Mouse (Mus musculus): ENCODE results near the gene Ngef.
"Not testable (repeated sequence)": the region's sequence is repeated elsewhere in the genome, so short reads cannot be mapped to it uniquely, and the experiment has no call there.

The Ngef gene

DNA sequence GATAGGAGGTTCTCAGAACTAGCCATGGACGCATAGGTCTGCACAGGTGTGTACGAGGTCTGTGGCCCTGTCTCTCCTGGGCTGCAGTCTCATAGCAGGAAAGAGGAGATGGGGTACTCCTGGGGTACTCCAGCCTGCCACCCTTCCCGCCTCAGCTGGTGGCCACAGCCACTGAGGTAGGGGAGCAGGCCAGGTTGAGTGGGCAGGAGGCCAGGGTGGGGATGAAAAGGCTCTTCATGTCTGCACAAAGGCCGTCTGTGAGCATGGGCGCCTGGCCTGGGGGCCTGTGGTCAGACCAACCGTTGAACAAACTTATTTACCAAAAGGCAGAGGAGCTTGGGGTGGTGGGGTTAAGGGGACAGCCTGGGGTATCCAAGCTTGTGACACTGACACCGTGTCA is 101.8 kb downstream of the Ngef start:
- DNase-seq = no peak

DNA sequence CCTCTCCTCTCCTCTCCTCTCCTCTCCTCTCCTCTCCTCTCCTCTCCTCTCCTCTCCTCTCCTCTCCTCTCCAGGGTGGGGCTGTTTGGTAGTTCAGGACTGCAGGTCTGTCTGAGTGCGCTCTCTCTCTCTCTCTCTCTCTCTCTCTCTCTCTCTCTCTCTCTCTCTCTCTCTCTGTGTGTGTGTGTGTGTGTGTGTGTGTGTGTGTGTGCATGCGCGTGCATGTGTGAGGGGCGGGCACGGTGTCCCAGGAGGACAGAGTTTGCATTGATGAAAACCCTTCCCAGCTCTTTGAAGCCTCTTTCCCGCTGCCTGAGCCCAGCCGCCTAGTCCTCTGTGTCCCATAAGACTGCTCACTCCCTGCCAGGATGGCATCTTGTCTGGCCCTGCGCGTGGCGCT is 103.7 kb downstream of the Ngef start, which contains the start of gene Snorc:
Snorc (plus strand) TSS at position 301 of the 400 bp plus-strand sequence.
- peak; percentile 8 for DNase-seq

GRCm38 (mm10) chr1:87468321-87468720 is 105.3 kb downstream of the Ngef start:
- no peak for DNase-seq

DNA sequence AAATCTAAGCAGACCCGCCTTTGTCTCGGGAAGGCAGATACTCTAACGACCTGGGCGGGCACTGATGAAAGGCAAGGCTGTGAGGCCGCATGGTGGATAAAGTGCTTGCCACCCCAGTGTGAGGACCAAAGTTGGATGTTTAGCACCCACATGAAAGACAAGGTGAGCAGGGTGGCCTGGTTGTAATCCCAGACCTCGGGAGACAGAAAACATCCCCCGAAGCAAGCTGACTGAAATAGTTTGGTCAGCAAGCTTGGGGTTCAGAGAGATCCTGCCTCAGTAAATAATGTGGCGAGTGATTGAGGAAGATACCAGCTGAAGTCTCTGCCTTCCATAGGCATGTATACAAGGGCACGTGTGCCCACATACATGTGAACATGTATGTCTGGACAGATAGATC is 106.2 kb downstream of the Ngef start:
- no peak for DNase-seq

DNA sequence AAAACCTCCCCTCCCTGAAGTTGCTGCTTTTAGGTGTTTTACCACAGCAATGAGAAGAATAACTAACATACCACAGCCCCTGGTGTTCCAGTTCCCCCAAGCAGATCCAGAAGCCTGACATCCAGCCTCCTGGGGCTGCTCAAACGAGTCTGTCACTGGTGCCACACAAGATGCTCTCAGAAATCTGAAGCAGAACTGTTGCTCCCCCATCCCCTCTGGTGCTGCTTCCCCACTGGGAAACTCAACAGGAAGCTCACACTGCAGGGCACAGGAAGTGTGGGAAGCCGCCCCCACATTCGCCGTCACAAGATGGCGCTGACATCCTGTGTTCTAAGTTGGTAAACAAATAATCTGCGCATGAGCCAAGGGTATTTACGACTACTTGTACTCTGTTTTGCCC is 113.8 kb downstream of the Ngef start:
- DNase-seq = not testable (repeated sequence)

DNA sequence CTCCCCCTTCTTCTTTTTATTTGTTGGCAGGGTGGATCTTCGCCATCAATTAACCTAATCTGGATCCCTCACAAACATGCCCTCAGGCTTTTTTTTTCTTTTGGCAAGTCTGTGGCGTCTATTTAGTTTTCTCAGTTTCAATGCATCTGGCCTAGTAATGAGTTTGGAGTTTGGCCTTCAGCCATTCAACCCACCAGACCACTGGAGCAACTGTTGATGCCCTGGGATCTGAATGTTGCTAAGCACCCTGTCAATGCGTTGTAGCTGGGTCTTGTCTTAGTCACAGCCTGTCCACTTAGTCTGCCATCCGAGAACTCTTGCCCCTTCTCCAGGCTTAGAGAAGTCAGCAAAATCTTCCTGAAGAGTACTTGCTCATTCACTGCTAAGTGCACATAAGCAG is 115.6 kb downstream of the Ngef start:
- DNase-seq = no peak

GRCm38 (mm10) chr1:87456425-87456824 is 117.2 kb downstream of the Ngef start:
- no peak for DNase-seq

DNA sequence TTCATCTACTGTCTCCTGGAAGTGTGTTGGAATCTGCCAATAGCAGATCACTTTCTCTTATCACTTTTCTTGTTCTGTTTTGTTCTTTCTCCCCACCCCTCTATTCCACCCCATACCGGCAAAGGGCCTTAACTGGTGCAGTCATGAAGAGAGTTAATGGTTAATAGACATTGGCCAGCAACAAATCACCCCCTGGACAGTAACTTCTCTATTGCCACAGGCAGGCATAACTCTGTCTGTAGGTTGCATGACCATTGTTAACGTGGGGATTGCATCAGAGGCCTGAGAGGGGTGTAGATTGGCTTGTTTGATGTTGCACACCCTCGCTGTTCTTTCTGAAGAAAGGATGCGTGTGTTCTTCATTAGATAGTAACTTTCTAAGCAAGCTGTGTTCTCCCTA is 124.2 kb downstream of the Ngef start:
- no peak for DNase-seq

- DNase-seq = peak; percentile 75
Measured at GRCm38 (mm10) chr1:87447183-87448104, 126.2 kb downstream of the Ngef start.

- no peak for DNase-seq
Measured at GRCm38 (mm10) chr1:87436583-87436982, 137.1 kb downstream of the Ngef start.

DNA sequence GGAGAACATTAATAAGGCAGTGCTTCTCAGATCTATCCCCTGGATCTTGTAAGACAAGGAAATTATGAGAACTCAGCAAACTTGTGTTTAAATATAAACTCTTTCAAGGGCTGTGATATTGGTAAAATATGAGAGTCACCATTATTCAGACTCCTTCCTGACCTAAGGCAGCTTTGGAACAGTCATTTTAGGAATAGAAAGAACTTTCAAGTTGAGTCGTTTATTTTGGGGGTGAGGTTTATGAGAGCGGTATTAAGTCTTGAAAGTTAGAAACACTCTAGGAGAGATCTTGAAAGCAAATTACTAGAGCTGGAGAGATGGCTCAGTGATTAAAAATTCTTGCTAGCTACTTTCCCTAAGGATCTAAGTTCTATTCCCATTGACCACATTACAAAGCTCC is 138.5 kb downstream of the Ngef start:
- DNase-seq = no peak
